Mouse (Mus musculus): ENCODE measurements around the gene Pgrmc2.

Pgrmc2 gene

DNA sequence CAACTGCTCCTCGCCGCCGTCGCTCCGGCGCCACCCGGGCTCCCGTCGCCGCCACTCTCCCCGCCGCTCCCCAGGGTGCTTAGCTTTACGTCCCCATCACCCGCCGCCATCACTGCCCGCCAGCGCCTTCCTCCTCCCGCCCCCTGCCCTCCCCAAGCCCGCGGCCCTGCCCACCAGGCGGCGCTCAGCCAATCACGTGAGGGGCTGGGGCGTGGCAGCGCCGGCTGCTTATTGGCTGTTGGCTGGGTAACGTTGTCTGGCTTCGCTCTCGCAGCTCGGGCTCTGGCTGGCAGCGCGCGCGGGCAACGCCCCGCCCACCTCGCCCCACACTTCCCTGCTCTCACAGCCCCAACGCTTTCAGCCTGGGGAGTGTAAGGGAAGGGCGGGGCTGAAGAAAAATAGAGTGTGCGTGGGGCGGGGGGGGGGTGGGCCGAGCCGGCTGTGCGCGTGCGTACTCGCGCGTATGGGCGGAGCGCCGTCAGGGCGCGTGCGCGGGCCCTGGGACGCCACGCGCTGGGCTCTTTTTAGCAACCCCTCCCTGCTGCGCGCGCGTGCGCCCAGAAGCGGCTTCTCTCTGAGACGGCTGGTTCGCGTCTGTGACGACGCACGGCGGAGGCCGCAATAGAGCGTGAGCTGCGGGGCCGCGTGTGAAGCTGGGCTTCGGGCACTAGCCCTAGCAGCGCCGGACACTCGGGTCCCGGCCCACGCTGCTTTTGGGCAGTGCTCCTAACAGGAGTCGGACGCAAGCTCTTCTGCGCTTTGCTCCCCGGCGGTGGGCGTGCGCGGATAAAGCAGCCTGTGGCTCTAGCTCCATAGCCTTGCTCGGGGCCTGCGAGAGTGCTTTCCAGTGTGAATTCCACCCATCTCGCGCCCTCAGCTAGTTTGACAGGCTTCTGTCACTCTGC is at the start of gene Pgrmc2:
TSS of gene Pgrmc2 (minus strand) at position 162 of the 905 bp plus-strand sequence.
- peak; percentile 98 for DNase-seq (ENCODE audit: low read depth, low spot score)

DNA sequence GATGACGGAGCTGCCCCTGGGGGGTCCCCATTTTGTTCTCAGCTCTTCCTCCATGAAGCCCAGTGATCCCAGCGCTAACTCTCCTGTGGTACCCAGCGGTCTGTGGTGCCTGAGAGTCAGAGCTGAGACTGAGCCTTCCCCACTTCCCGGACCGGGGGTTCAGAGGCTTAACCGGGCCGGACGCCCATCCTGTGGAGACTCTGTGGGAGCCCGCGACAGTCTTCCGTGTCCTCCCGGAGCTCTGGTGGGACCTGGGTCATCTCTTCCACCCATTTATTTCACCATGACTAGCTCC is 41.1 kb upstream of the Pgrmc2 start:
- DNase-seq (ENCODE audit: low read depth, low spot score): no peak

DNA sequence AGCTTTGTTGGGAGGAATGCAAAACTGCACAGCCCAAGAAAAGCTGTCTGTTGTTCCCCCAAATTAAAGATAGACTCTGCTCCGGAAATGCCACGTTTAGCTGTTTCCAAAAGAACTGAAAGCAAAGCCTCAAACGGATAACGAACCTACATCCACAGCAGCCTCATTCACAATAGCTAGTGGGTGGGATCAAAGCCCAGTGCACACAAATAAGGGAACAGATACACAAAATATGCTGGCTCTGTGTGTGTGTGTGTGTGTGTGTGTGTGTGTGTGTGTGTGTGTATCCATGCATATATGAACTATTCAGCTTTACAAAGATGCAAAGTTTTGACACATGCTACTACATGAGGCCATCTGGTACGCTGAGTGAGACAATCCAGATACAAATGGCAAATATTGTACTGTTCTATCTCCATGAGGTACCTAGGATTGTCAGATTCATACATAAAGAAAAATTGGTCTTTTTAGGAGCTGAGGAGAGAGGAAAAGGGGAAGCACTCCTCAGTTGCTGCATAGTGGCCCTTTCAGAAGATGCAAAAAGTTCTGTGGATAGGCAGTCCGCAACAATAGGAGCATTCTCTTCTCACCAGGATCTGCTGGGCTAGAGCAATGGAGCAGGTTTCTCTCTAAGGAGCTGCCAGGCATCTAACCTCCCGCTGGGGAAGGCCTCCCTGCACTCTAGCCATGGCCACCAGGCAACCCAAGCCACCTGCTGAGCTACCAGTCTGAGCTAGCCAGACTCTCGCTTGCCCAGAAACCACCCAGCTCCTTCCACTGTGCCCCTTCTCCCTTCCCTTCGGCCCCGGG is 40.5 kb upstream of the Pgrmc2 start:
- peak; percentile 44 for DNase-seq (ENCODE audit: low read depth, low spot score)

DNA sequence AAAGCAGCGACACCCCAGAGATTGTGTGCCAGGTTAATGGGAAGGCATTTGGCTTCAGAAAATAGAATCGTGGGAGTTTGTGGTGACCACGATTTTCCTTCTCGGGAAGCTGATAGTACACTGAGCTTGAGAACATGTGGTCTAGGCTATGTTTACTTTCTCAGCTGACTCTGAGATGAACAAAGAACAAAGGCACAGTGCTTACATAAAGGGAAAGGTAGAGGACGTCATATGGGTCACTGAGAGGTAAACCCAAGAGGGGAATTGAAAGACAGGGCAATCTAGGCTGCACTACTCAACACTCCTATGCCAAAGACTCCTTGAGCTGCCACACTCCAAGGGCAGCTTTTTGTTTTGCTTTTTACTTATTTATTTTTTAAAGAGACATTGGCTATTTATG is 35.3 kb upstream of the Pgrmc2 start:
- DNase-seq (ENCODE audit: low read depth, low spot score): no peak

DNA sequence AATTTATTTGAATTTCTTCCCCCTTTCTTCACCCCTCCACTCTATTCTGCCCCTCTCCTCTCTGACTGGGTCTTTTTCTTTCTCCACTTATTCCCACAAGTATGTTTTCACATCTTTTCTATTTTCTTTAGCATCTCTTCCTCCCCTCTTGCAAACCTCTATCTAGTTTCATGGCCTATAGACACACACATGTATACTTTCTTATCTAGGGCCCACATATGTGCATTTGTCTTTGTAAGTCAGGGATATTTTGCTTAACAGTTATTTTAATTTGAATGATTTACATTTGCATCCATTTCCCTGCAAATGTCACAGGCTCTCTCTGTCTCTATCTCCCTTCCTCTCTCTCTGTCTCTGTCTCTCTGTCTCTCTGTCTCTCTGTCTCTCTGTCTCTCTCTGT is 34.6 kb upstream of the Pgrmc2 start:
- no peak for DNase-seq (ENCODE audit: low read depth, low spot score)

DNA sequence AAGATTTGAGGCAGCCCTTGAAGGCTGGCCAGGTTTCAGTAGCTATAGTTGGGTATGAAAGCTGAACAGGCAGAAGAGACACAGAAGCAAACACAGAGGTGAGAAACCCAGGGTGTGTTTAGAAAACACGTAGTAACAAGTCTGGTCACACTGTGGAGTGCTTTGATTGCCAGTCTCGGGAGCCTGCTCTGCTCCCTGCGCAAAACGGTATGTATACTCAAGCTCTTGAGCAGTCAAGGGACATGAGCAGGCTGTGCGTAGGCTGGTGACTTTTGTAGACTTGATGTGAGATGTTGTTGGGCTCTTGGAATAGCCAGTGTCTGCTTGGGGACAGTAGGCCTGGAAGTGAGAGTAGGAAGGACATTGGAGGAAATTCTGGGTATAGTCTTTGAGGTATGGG is 30.3 kb upstream of the Pgrmc2 start:
- no peak for DNase-seq (ENCODE audit: low read depth, low spot score)

DNA sequence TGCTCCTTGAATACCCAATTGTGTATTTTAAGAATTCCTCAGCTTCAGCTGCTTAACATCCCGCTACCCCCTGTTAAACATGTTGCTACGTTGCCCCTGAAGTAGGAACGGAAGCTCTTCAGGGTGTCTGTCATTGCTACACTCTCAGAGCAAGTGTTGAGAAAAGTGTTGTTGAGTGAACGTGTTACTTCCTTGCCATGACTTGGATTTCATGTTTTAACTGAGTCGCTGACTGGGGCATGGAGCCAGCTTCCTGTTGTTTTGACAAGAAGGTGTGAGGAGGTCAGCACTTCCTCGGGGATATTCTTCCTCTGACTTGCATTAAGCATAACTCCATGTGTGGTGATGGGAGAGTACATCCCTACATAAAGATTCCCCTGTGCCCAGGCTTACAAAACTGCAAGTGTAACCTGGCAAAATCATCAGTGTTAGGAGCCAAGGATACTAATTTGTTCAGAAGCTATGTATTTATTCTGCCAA is 25.5 kb upstream of the Pgrmc2 start:
- no peak for DNase-seq (ENCODE audit: low read depth, low spot score)

DNA sequence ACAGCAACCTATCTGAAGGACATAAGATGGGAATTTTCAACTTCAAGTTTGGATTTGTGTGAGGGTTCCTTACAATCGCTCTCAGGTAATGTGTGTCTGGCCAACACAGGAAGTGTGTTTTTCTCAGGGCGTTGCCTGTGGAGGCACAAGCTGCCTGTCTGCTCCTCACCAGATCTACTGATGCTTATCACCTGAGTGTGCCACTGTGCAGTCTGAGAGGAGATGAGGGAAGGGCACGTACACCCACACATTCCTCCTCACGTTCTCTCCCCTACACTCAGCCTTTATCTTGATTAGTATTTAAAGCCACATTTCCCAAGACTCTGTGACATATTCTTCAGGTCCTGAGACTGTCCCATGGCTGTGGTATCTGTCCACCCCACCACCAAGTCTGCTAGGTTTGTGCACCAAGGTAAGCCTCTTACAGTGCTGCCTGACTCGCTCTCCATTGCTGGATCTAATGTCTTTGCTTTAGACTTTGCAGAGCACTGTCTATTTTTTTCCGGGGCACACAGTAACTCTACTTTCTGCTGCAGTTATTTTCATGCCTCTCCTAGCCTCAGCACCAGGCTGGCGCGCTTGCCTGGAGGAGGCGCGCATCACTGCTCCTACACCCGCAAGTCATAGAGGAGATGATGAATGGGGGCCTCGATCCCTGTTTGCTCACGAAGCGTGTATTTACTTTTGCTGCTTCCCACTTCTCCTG is 24.9 kb upstream of the Pgrmc2 start:
- no peak for DNase-seq (ENCODE audit: low read depth, low spot score)

DNA sequence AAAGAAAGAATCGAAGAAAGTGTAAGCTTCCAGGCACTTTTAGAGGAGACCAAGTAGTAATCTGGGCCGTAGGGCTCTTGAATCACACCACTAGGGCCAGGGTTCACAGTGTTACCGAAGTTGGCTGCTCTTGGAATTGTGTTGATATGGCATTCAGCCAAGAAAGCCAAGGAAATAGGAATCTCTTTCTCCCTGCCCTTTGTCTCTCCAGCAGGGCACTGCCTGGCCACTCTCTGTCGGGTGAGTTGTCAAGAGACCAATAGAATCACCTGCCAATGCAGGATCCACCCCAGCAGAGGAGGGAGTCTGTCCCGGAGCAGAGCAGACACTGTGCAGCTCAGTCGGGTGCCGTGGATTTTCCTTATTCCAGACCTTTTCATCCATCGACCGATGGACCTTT is 19.1 kb upstream of the Pgrmc2 start:
- DNase-seq (ENCODE audit: low read depth, low spot score): peak; percentile 12

DNA sequence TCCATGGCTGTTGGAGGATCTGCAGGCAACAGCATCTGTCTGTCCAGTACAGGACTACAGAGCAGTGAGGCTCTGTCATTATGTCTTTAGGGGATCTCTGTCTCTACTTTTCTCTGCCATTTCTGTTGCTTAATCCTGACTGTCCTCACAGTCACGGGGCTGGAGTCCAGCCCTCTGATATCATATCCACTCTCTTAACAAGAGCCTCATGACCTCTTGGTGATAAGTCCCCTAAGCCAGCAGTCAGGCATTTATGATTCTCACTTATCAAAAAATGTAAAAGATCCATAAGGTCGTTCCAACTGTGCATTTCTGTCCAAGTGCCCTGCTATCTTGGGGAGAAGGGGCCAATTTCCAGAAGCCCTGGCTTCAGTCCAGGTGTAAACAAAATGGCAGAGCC is 17.3 kb upstream of the Pgrmc2 start:
- DNase-seq (ENCODE audit: low read depth, low spot score): no peak

DNA sequence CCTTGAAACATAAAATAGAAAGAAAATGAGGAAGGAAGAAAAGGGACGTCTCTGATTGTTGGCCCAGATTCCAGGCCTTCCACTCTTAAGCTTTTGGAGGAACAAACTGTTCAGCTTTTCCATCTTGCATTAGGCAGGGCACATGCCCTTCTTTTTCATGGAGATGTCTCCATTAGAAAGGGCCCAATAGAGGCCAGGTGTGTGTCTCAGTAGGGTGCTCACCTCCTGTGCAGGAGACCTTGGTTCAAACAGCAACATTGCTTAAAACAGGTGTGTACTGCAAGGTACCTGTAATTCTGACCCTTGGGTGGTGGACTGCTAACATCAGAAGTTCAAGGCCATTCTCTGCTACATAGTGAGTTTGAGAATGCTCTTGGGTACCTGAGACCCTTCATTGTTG is 16.8 kb upstream of the Pgrmc2 start:
- peak; percentile 91 for DNase-seq (ENCODE audit: low read depth, low spot score)

DNA sequence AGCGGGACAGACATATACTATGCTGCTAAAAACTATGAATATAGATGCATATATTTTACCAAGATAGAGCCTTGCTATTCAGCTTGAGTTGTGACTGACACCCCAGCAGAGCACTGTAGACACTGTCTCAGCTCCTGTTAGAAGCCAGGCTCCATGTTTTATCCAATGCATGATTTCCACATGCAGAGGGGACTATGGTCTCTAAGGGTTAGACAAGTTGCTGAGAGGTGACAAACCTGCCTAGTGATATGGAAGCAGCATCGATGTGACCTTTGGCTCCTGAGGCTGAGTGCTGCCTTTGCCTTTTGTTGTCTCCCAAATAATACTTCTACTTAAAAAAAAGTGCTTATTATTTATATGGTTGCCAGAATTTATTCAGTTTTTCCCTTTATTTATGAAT is 10.4 kb upstream of the Pgrmc2 start:
- no peak for DNase-seq (ENCODE audit: low read depth, low spot score)

DNA sequence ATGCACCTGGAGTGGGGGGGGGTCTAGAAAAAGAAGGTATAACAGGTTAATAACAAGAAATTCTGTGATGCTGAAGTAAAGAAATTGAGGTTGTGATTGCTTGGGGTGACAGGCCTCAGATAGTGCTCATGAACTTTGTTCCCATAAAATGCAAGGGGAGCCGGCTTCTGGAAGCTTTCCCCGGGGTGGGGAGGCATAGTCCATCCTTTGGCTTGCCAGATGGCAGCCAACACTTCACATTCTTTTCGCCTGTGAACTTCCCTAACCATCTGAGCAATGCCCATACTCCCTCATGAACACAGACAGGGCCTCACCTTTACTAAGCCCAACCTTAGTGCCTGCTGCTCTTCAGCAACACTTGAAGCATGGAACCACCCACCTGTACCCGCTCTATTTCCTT is 9.5 kb upstream of the Pgrmc2 start:
- no peak for DNase-seq (ENCODE audit: low read depth, low spot score)

DNA sequence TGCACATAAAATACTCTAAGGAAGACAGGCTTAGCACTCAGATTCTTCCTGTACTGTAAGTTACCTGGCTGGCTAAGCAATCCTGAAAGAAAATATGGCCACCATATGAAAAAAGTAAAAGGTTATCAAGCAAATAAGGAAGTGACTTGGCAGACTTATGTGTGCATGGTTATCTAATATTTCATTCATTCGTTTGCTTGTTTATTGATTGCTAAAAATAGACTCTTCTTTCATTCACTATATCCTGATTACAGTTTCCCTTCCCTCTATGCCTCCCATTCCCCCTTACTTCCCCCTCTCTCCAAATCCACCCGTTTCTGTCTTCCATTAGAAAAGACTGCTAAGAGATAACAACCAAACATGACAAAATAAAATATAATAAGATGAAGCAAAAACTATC is 8.0 kb upstream of the Pgrmc2 start:
- no peak for DNase-seq (ENCODE audit: low read depth, low spot score)

DNA sequence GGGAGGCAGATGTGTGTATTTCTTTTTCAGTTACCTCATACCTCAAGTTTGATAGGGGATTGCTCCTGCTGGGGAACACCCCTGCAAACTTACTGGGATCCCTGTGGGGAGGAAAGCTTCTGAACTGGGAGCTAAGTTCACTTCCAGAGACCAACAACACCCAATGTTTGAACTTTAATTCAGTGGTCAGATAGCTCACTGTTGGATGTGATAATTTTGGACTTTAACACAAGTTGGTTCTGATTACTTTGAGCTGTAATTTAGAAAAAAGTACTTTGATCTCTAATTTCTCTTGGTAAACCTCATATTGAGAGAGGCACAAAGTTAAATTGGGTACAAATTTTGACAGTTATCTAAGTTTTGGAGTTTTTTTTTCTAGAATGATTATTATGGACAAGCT is 4.2 kb upstream of the Pgrmc2 start:
- no peak for DNase-seq (ENCODE audit: low read depth, low spot score)

DNA sequence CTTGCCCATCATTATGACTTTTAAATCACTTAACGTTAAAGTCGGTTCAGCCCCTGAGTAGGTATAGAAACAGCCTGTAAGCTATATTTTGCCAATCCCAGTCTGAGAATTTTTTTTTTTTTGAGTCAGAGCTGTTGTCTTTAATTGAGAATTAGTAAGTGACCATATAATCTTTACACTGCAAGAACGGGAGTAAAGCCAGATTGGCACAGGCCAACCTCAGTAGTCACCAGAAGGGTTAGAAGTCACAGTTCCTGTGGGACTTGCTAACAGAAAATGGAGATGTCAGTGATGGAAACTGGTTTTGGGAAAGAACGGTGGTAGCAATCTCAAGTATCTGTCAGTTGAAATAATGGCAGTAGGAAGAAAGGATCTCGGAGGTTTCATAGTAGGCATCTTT is 1.6 kb upstream of the Pgrmc2 start:
- no peak for DNase-seq (ENCODE audit: low read depth, low spot score)

DNA sequence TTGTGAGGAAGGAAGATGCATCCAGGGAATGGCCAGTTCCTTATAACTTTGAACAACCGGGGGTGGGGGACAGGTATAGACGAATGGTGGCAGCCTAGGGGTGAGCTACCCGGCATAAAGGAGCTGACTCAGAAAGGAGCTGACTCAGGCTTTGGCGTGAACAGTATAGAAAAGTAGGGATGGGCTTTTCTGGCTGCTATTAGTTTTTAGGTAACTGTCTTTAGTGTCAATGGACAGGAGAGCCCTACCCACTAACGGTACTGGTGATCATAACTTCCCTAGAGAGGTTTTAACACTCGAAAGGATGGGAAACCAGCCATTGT is 905 bp upstream of the Pgrmc2 start:
- no peak for DNase-seq (ENCODE audit: low read depth, low spot score)

DNA sequence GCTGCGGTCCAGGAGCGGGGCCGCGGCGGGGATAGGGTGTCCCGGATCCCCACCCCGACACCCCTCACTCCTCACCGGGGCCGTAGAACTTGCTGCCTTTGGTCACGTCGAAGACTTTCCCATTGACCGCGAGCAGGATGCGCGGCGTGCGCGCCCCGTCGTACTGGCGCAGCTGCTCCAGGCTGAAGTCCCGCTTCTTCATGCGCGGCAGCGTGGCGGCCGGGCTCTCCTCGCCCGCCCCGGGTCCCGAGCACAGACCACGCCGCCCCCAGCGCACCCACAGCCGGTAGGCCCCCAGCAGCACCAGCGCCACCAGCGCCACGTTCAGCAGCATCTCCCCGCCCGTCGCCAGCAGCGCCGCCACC is 344 bp downstream of the Pgrmc2 start:
- DNase-seq (ENCODE audit: low read depth, low spot score): no peak

DNA sequence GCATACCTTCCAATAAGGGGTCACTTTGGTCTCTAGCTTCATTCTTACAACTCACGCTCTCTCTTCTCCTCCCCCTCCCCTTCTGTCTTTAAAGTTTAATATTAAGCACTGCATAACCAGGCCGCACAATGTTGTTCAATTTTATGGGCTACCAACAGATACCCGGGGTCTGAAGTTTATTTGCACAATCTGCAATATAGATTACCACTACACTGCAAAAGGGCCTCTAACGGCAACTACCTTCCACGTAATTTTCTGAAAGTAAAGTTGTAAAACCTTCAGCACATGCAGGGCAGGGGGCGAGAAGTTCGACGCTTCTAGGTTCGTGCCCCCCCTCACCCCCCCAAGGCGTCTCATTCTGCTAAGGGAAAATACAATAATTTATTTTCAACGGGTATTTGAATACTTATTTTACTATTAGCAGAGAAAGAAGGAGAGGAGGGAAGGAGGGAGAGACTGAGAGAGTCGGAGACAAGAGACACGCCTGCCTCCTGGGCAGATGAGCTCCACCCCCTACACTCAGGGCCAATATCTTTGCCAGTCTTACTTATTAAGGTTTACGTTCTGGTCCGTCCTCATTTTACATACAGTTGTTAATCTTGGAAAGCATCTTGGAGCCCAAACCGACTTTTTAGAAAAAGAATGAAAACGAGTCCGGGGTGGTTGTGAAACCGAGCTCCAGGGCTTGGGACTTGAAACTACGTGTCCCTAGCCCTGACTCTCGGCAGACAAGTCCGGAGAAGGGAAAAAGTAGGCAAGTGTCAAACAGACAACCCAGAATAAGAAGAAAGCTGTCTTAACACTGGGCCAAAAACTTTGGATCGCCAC is 1.2 kb downstream of the Pgrmc2 start:
- DNase-seq (ENCODE audit: low read depth, low spot score): peak; percentile 53

DNA sequence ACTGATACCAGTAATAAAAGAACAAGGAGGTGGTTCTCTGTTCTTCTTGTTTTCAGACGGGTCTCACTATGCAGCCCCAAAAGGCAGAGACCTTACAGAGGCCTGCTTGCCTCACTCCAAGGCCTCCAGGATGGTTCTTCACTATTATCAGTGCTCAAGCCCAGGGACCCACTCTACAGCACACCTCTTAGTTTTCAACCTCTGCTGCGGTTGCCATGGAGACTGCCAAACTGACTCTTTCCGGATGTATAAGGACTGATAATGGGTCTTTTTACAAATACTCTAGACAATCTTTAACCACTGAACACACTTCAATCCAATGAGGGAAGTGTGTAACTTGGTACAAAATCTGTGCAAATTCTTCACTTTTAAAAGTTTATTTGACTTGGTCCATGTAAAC is 2.1 kb downstream of the Pgrmc2 start:
- peak; percentile 56 for DNase-seq (ENCODE audit: low read depth, low spot score)

DNA sequence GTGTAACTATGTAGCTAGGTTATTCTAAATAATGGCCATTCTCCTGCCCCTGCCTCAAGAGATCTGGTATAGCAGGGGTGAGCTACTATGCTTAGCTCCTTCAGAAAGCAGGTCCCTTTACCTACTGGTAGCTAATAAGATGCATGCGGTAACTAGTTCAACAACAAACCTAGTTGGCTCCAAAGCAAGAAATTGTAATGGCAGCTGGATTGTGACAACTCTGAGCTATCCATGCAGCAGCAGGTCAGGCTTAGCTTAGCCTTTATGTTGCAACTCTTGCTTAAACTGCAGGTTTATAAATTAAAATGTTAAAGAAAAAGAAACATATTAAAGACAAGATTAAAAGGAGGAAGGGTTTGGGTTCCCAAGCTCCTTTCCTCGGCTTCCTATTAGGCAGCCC is 4.2 kb downstream of the Pgrmc2 start:
- no peak for DNase-seq (ENCODE audit: low read depth, low spot score)

DNA sequence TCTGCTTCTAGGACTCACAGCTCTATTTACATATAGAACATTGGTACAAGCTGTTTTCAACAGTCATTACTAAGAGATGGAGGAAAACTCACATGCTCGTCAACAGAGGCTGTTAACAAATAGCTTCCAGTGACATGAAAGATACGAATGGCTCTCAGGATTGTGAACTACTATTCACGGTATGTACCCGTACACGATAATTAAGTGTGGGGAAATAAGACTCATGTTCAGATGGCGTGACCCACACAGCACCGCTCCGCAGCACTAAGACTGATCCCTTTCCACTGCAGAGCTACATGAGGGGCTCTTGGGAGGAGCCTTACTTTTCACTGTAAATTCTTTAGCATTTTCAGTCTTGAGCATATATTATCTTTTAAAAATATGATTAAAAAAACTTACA is 7.5 kb downstream of the Pgrmc2 start:
- no peak for DNase-seq (ENCODE audit: low read depth, low spot score)
